Mouse (Mus musculus): ENCODE results near the gene Sec23b.

DNA sequence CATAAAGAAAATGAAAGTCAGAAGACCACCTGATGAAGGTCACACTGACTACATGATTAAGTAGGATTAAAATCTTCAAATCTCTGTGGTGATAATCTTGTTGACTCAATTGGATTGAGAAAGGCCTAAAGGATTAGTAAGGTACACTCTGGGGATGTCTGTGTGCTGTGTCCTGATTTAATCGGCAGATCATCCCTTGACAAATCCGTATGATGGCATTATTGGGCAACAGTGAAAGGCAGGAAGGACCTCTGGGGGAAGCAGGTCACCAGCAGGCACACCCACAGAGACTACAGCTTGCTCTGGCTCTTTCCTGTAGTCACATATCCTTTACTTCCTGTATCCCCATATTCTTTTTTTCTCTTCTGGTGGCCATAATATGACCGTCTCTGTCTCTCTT is 36.3 kb upstream of the Sec23b start:
- no peak for TF ChIP-seq POLR2A (IDR thresholded peaks at IDR 0.05; ENCODE audit: low read depth, low read length)
- no peak for TF ChIP-seq CTCF (conservative IDR thresholded peaks at IDR 0.05; ENCODE audit: insufficient read depth, insufficient read length, low read depth, low read length)

Measured in kidney, adult 2 months (tissue).